Mouse (Mus musculus) kidney, adult 2 months (tissue): ENCODE measurements at regions not wholly inside any gene's neighbourhood (a gene's known extent, or its start where the extent isn't known, plus 50 kb on each side); places are given as distances from the start of the nearest gene placed in this dataset.

Experiments used
- CTCF ChIP-seq: fragments of 200-500 bp; conservative IDR thresholded peaks from 2 replicates; pipeline ENCODE4 v1.5.1; 2011; ENCODE audit warnings: low read depth, mild to moderate bottlenecking, control low read depth, low read length, moderate library complexity, mixed read lengths; ENCODE audit not compliant: insufficient read depth, insufficient read length
- POLR2A ChIP-seq: fragments of 200-500 bp; IDR thresholded peaks from one replicate; pipeline ENCODE4 v1.6.1; 2011; ENCODE audit warnings: low read depth, low read length, control low read depth

GRCm38 (mm10) chr3:115575371-115575770, 139.5 kb downstream of the S1pr1 start:
- TF ChIP-seq CTCF (no peak), POLR2A (no peak)
